Mouse (Mus musculus) C2C12 (cell line): Measurements from ENCODE around the gene Ric8b.

Experiments used
- CEBPB ChIP-seq: IDR thresholded peaks from one replicate; pipeline ENCODE4 v1.6.1; 2011; ENCODE audit warnings: low read depth, mild to moderate bottlenecking, control low read depth, moderate library complexity
- CTCF ChIP-seq: IDR thresholded peaks from one replicate; pipeline ENCODE4 v1.5.1; 2011; ENCODE audit not compliant: control insufficient read depth, insufficient read depth, insufficient read length
- USF1 ChIP-seq: IDR thresholded peaks from one replicate; pipeline ENCODE4 v1.6.1; 2011; ENCODE audit warnings: low read depth, mild to moderate bottlenecking, control low read depth, moderate library complexity

- TF ChIP-seq CTCF (no peak), USF1 (no peak), CEBPB (no peak)
Observed at GRCm38 (mm10) chr10:84996366-84996765, 79.0 kb downstream of the Ric8b start.
